Mouse (Mus musculus) left cerebral cortex, adult 18-20 months (tissue): ENCODE data around the gene Cst9. TPM values are rescaled to one million over a fixed set of nuclear protein-coding genes. Genes with fewer than 3 reads are reported as not detected.
A peak's percentile ranks its signal among the peaks of the same experiment; 100 is the strongest.

Experiments
- DNase-seq, 2 experiments: peaks; one replicate each; pipeline ENCODE4 v3.0.0; 2021 to 2022; ENCODE audit warnings: low spot score in 2 of 2, mixed read lengths in 1 of 2
- long read RNA-seq, 2 experiments: library from polyadenylated mRNA; stranded (forward); transcript quantifications; one replicate each; pipeline ENCODE4 v2.0.0; 2021
- total RNA-seq, 2 experiments: library from RNA; stranded (reverse); gene quantifications; 2 replicates each; pipeline ENCODE4 v1.2.3; 2021

Cst9 gene
- not detected for total RNA-seq
- long read RNA-seq, experiment 1: 0 reads
- long read RNA-seq, experiment 2: 0 reads

DNA sequence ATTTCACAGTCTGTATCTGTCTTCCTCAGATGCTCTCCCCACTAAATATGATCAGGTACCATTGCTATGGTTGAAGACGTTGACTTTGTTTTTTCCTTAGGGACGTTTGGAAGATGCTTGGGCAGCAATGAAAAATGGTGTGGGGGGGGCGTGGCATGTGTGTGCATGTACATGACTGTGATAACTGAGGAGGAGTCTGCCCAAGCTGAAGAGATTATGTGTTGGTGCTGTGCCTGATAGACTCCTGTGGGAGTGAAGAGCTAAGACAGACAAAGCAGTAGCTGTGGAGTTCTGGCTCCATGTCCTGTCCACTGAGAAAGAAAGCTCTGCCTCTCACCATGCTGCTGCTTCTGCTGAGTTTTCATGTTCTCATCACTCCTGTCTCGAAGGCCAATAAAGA is at the start of gene Cst9:
Gene Cst9, plus strand, starts transcription at position 236 of the 400 bp plus-strand sequence.
- no peak for DNase-seq

DNA sequence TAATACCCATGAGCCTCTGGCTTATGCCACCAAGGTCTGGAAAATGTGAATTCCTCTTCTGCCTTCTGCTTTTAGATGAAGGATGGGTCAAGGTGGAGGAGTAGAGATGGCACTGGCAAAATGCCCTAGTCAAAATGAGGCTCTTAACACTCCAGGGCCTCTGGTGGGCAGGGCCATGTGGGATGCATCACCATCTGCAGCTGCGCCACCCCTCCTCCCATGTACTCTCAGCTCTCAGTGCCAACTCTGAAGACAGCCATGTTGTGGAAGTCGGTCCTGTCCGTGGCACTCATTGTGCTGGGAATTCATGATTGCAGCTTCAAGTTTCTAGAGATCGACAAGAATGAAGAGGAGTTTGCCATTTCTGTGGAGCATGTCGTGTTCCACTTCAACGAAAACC is 45.8 kb upstream of the Cst9 start, which contains the start of gene Cst12:
Gene Cst12, plus strand, starts transcription at position 220 of the 400 bp plus-strand sequence.
- peak in 1 of 2 experiments; percentile 2 for DNase-seq

DNA sequence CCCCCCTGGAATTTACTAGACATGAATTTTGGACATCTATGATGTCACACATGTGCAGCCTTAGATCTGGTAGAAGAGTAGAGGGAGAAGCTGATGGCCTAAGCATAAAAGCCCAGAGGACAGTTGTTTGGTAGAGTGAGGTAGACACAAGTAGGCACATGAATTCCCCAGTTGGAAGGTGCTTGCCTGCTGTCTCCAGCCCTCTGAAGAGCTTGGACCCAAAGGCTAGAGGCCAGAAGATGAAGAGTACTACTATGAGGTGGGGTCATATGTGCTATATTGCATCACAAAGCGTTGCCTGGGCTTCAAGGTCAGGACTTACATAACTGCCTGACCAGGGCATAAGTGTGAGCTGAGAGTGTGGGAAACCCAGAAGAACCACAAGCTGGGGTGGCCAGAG is 36.5 kb upstream of the Cst9 start, which contains the start of gene Cst8:
Gene Cst8, plus strand, starts transcription at position 301 of the 400 bp plus-strand sequence.
- no peak for DNase-seq

DNA sequence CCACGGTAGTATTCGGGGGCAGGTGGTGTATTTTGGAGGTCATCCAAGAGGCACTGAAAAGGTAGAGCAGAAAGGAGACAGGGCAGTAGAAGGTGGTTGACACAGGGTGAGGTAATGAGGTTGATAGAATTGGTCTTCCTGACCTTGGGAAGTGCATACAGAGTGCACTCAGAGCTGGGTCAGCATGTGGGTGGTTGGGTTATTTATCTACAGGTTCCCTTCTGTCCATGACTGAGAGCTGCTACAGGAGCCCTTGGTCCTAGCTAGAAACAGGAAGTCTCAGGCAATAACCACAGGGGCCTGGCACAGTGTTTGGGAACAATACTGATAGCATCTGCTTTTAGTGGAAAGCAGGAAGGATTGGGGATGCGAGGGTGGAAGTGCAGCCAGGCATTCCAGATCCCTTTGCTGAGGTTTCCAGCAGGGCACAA is 33.4 kb upstream of the Cst9 start:
- no peak for DNase-seq

DNA sequence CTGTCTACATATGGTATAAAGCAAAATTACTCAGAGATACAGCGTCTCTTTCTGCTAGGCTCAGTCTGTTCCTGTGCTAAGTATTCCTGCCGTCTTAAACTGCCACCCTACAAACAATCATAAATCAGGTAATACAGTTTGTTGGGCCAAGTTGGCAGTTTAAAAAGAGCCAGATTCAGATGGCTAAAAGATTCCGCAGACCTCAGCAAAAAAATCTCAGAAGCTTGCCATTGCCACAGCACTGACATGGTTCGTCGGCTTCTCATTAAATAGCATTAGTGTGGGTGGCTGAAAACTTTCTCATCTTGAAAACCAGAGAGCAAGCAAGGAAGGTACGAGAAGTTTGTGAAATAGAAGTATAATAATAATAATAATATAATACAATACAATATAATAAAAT is 28.3 kb upstream of the Cst9 start:
- DNase-seq: no peak

DNA sequence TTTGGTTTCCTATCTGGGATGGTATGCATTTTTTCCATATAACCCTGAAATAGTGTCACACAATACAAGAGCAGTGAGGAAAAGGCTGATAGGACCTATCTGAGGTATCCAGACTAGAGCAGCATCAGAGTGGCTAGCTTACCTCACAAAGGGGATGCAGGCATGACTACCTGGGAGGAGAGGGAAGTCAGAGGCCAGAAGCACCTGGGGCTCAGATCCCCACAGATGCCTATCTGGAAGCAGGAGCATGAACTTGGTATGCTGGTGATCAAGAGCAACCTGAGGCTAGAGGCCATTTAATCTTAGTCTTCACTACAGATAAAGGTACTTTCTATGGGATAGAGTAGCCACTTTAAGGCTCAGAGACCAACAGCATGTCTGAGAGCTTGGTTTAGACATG is 15.0 kb upstream of the Cst9 start, which contains the start of gene Cst13:
Gene Cst13, plus strand, starts transcription at position 173 of the 400 bp plus-strand sequence.
- no peak for DNase-seq

DNA sequence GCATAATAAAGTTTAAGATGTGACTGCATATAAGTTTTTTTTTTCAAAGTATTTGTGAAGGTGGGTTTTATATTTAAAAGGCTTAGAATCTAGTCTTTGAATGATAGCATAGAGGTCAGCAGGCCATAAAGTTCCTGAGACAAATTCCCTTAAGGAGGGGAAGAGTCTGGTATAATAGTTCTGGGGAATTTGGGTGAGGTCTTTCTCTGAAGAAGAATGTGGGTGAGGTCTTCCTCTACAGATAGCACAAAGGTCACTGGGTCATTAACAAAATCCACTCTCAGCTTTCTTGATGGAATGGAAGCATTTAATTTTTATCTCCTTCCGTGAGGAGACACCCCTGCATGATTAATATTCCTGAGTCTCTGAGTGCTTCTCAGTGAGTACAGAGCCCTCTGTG is 9.0 kb upstream of the Cst9 start:
- no peak for DNase-seq

DNA sequence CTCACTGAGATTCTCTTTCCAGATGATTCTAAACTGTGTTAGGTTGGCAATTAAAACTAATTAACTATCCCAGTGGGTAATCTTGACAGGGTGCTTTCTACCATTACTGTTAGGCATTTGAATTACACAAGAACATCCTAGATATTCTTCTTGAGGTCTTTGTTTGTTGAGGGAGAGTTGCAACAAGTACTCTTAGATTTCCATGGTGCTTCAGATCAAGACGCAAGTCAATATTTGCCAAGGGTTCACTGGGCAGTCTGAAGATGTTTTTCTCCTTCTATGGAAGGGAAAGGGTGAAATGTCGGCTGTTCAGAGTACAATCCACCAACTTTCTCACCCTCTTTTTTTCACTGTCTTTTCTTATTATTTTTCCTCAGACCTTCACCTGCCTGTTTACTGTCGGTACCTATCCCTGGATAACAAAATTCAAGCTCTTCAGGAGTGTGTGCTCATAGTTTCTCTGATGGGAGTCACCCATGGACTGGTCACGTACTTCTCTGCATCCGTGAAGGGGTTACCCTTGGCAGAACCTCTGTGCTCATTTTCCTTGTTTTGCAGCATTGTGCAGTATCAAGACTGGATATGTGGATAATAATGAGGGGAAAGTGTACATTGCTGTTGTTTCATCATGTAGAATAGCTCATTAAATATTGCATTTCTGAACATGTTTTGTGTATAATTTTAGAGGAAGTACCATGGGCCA is 3.3 kb downstream of the Cst9 start:
- no peak for DNase-seq

DNA sequence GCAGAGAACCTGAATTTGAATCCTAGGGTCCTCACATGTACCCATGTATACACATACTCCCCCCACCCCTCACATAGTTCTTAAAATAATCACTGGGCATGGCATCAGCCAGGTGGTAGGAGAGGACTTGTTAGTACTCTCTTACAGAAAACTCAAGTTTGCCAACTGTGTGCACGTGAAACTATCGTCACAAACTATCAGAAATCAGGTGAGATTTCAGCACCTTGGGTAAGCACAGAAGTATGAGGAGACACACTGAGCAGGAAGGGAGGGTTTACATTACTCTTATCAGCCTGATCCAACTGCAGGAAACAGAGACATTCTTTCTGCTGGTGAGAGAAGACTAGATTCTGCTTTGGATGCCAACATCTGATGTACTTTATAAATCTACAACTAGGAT is 4.3 kb downstream of the Cst9 start:
- no peak for DNase-seq

DNA sequence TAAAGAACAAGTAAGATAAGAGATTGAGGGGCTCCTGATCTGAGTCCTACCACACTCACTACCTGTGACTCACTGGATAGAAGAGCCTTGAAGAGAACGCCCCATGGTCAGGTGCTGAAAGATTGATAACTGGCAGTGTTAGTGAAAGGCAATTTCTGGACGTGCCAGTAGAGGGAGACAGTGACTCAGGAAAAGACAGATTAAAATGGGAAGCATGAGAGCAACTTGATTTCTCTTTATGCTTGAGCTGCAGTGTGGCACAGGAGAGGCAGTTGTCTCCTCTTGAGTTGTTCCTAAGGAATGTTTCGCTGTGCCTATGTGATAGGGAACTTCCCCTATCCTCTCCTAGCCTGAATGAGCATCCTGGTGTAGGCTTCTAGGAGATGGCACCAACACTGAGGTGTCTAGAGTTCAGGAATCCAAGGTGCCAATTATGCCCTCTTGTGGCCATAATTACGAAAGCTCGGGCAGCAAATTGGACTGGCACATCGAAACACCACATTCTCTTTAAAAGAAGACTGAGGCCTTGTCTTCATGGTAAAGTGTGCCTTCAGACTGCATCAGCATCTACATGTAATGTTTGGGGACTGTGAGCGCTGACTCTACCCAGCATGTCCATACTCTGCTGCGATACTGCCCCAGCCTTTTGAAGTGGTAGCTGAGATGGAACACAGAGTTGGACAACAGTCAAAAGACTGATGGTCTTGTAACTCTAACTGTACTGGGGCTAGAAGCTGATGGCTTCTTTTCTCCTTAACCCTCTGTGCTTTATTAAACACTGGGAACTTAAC is 16.4 kb downstream of the Cst9 start:
- peak; percentile 82 to 83 for DNase-seq

DNA sequence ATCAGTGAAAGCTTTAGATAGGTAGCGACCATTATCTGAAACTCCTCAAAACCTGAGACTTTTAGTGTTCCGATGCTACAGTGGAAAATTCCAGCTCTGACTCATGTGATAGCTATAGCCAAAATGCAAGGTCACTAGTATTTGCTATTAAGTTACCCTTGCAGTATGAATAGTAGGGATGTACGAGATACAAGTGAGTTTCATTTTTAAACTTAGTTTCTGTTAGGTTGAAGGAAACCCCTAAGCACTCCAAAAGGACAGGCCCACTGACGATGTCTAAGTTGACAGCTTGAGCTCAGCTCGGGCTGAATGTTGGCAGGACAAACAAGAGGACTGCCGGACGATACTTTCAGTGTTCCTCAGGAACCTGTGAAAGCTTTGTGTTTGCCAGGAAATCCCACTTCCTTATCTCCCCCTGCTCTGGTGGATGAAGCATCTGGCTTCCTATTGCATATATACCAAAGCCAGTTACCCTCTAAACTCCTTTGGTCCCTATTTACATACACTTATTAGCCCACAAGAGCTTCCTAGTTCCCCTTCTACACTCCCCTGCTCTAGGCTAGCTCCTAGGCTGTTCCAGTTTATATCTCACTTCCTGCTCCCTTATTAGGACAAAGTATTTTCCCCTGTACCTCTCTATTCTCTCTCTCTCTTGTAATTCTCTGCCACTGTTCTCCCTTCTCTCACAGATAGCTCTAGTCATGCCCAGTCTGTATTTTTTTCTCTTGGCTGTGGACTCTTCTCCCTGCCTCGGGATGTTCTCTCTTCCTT is 21.9 kb downstream of the Cst9 start:
- DNase-seq: no peak

DNA sequence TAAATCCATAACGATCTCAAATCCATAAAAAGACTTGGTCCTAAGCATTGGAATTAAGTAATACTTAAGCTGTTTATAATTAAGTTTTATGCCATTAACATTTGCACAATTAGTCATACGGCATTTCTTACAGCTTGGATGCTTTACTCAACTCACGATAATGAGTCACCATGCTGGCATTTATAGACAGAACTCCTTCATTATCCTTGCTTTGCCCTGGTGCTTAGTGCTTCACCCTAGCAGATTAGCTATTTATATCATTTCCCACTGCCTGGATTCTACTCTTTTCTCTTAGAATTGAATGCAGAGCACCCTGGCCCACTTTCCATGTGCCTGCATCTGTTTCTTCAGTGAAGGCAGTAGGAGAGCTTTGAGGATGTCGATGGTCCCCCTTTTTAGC is 22.6 kb downstream of the Cst9 start:
- DNase-seq: no peak

DNA sequence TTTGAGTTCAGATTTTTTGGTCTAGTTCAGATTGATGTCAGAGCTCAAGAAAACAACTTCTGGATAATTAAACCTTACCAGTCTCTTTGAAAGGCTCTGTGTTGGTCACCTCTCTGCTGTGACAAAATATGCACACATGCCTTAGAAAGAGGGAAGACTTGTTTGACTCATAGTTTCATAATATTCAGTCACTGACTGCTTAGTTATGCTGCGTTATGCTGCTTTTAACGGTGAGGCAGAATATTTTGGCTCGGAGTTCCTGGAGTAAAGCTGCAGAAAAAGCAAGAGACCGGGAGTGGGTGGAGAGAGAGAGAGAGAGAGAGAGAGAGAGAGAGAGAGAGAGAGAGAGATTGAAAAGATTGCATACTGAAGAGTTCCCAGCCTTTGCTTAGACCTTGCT is 26.0 kb downstream of the Cst9 start:
- DNase-seq: no peak

DNA sequence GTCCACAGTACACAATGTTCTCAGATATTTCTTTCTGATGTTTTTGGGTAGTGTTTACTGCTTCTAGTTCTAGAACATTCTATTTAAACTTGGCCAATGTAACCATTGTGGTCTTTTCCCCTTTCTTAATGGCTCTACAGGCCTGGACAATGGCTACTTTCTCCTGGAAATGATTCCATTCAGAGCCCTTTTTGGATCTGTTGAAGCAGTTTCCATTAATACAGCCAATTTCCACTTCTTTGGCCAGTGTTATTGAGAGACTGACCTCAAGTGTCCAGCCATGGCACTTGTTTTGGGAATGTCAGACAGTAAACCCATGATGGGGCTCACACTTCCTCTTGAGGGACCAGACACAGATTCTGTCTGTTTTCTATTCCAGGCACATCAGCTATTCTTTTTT is 26.7 kb downstream of the Cst9 start:
- no peak for DNase-seq

DNA sequence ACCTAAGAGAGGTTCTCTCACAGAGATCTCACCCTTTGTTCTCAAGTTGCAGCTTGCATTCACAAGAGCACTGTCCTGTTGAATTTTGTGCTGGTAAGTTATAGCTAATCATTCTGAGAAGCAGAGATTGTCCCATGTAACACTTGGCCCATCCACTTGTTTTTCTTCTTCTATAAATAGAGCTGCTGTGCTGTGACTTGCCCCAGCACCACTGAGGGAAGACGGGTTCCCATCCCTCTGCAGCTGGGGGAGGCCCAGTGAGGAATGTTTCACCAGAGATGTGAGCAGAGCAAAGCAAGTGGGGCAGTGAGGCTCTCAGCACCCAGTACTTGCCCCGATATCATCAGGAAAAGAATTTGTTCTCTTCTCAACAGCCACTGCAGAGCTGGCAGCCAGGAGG is 30.0 kb downstream of the Cst9 start, which contains the start of gene 9230104L09Rik:
Gene 9230104L09Rik, minus strand, starts transcription at position 73 of the 400 bp plus-strand sequence.
- no peak for DNase-seq

DNA sequence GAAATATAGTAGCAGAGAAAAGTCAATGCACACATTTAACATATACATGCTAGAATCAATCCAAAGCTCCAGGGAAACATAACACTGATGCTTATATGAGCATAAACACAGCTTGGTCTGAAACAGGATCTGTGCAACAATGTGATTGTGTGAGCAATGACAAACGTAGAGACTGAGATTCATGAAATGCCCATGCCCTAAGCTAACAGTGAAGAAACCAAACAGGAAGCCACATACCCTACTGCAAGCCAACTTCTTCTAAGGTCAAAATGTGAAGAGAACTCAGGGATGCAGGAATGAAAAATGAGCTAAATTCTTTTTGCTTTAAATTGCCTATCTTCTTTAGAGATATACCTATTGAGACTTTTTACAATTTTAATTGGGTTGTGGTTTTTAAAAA is 34.0 kb downstream of the Cst9 start:
- DNase-seq: no peak

DNA sequence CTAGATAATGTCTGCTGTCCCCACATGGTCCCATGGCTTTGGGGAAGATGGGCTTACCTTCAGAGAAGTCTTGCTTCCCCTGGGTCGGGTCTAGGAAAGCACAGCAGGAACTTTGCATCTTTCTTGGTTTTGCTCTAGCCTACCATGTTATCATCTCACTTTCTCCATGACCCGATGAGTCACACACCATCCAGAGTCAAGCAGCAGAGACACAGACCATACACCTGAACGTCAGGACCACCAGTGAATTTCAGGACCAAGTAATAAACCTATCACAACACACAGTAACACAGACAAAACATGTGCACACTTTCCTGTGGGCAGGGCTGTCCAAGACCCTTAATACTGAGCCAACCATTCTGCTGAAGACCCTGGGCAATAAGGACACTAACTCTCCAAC is 35.6 kb downstream of the Cst9 start:
- DNase-seq: no peak

DNA sequence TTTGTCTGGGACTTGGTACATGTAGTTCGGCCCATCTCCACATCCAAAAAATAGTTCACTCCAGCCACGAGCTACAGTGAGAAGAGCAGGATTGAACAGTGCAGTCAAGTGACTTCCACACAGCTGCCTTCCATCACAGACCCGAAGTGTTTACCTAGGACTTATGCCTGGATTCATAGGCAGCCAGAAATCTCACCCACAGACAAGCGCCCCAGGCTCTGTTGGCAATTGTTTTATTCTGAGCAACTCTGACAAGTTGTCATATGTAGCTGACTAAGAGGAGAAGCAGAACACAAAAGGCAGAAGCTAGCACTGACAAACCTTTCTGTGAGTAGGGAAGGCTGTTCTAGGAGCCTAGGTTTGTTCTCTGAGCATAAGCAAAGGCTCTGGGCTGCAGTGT is 37.9 kb downstream of the Cst9 start:
- no peak for DNase-seq

DNA sequence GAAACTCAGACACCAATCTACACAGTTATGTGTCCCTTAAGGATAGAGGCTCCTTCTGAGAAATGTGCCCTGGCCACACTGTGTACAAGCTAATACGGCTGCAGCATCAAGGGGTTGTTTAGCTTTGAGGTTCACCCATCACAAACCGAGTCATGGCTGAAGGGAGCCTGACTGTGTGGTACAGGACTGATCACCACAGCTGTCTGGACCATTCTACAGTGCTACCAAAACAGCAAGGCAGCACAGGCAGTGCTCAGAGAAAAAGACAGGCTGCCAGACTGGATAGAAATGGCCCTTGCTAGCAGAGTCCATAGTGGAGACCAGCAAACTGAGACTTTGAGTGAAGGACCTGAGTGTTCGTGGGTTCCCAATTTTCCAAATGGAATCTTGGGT is 39.3 kb downstream of the Cst9 start:
- no peak for DNase-seq

DNA sequence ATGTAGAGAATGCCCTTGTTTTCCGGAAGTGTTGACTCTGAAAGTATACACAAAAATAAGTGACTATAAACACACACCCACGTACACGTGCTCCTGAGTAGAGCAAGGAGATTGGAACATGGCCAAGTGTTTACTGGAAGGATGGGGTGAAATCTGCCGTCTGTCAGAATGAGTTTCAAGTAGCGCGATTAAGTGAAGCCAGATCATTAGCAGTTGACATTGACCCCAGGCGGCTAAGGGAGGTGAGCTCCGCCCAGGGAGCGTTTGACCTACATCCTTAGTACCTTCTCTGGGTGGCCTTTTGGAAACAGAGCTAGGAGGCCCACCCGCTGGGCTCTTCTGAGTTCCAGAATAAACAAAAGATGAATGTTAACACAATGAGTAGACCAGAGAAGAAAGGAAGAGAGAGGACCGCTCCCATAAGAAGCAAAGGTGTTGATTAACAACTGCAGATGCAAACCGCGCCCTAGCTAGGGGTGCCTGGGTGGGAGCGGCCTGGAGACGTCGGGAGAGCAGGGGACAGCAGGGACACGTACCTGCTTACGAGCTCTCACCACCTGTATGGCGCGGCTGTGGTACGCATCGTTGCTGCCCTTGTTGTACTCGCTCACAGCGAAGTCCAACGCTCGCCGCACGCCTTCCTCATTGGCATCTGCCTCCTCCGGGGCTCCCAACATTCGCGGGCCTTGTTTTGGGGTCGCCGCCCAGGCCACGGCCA is 39.8 kb downstream of the Cst9 start:
- DNase-seq: no peak

DNA sequence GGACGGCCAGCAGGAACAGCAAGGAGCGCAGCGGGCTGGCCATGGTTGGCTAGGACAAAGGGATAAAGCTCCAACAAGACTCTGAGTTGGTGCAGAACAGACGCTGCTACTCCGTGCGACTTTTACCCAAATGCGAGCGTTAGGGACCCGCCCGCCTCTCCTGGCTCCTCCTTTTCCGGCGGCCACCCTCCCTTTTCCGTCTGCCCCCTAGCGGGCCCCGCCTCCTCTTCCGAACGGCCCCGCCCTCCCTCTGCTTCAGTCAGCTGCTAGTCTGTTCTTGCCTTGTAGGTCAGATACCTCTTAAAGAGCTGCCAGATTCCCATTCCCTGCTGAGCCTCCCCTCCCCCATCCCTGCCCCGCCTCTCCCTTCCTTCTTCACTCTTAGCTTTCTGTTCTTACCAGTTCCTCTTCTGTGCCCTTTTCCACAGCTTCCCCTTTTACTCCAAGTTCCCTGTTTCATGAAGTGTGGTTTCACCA is 40.4 kb downstream of the Cst9 start, which contains the start of gene Cst3:
Gene Cst3, minus strand, starts transcription at position 358 of the 477 bp plus-strand sequence.
- peak; percentile 90 to 92 for DNase-seq
